24 mouse cellular contexts compared by ENCODE assay signal in genomic region chr11:52914431-52914830, GRCm38 (mm10).
DNase-seq lines count a peak whose midpoint lies in the region; ATAC-seq lines count a peak whose summit lies in the region.
"Had no signal": no experiment of that assay in that cellular context is flagged by ENCODE, and none has a peak within 500 bp of the region (broad histone marks: within the 10 kb centered on the region; RNA-seq: fewer than 3 reads in every experiment).

No protein-coding gene starts in this region.

- peak; percentile 64 for ATAC-seq in common myeloid progenitor, adult 5-6 weeks (replicated peaks; ENCODE audit: low read depth, poor library complexity, severe bottlenecking)
- ATAC-seq in megakaryocyte, adult 5-6 weeks (ENCODE audit: poor library complexity, severe bottlenecking), result peak; percentile 84
- ATAC-seq: forebrain, embryonic 13.5 days; forebrain, embryonic 16.5 days; hindbrain, postnatal 0 days; inflammation-experienced regulatory T-cells, adult 6 months; Patski had no signal

- DNase-seq in thymus, postnatal 0 days (ENCODE audit: low spot score), result peak; percentile 9
- no peak for DNase-seq in thymus, adult 18-20 months
- no peak for DNase-seq in gastrocnemius, adult 18-20 months (ENCODE audit: low spot score)
- DNase-seq in left cerebral cortex, adult 9 months (ENCODE audit: low spot score in 2 of 2), result no peak
- DNase-seq: adrenal gland, postnatal 10 days; adrenal gland, postnatal 36 days; B cell, adult 2 months; cerebellum, adult 11 months; cerebellum, adult 2 months; cerebellum, adult 9-11 months; cerebellum, postnatal 25 days; embryo, embryonic 11 days; gastrocnemius, adult 2 months; gastrocnemius, postnatal 14 days; heart, adult 18-20 months; heart, postnatal 10 days; heart, postnatal 36 days had no signal
